Mouse (Mus musculus): ENCODE results near the gene 1190005I06Rik. TPM values are rescaled to one million over a fixed set of nuclear protein-coding genes. Genes with fewer than 3 reads are reported as not detected.
"Not testable (repeated sequence)": the region's sequence is repeated elsewhere in the genome, so short reads cannot be mapped to it uniquely, and the experiment has no call there.

The 1190005I06Rik gene
- polyA plus RNA-seq, 1 experiment from 2014 or later, result 11.8 TPM

- ATAC-seq (ENCODE audit: insufficient number of reproducible peaks, insufficient read depth, low FRiP score, low TSS enrichment), result no peak
- H3K36me3 ChIP-seq, result no peaks in the 10 kb centered on the region
- no peak overlapping the region for H3K4me3 ChIP-seq
- H3K27ac ChIP-seq, result no peak overlapping the region
- H3K4me2 ChIP-seq (replicated peaks), result no peak overlapping the region
- 79% methylated on average over 10 of the region's 10 CpGs for WGBS
- H3K4me1 ChIP-seq, result peaks cover 15% of the 10 kb centered on the region; the same call in 1 of the 2 replicates
- no peak overlapping the region for H3K9ac ChIP-seq
- no peaks in the 10 kb centered on the region for H3K27me3 ChIP-seq
- no peaks in the 10 kb centered on the region for H3K9me3 ChIP-seq
Observed at GRCm38 (mm10) chr8:120681113-120681512, 33.7 kb upstream of the 1190005I06Rik start.

GRCm38 (mm10) chr8:120680405-120680804 is 33.0 kb upstream of the 1190005I06Rik start:
- H3K4me1 ChIP-seq; H3K27ac ChIP-seq; H3K9ac ChIP-seq; H3K36me3 ChIP-seq; ATAC-seq (ENCODE audit: insufficient number of reproducible peaks, insufficient read depth, low FRiP score, low TSS enrichment); H3K27me3 ChIP-seq; H3K9me3 ChIP-seq; H3K4me3 ChIP-seq; H3K4me2 ChIP-seq (replicated peaks): not testable (repeated sequence)
- WGBS, result 63% methylated on average over 7 of the region's 7 CpGs

- Histone ChIP-seq H3K4me1 (peaks cover 3% of the 10 kb centered on the region; the same call in 1 of the 2 replicates), H3K27ac (no peak overlapping the region), H3K4me3 (no peak overlapping the region), H3K9me3 (no peaks in the 10 kb centered on the region), H3K27me3 (no peaks in the 10 kb centered on the region), H3K4me2 (replicated peaks) (no peak overlapping the region), H3K9ac (no peak overlapping the region), H3K36me3 (peaks cover 5% of the 10 kb centered on the region; the same call in 1 of the 2 replicates)
- WGBS, result 70% methylated on average over 11 of the region's 11 CpGs
- ATAC-seq (ENCODE audit: insufficient number of reproducible peaks, insufficient read depth, low FRiP score, low TSS enrichment), result no peak
Observed at GRCm38 (mm10) chr8:120679629-120680387, 32.4 kb upstream of the 1190005I06Rik start.

- no peak overlapping the region for H3K4me3 ChIP-seq
- 12% methylated on average over 10 of the region's 10 CpGs for WGBS
- no peaks in the 10 kb centered on the region for H3K4me1 ChIP-seq
- ATAC-seq (ENCODE audit: insufficient number of reproducible peaks, insufficient read depth, low FRiP score, low TSS enrichment), result 0 out of 2 replicates have a peak, but pooled peaks have one; percentile 19
- H3K36me3 ChIP-seq, result peaks cover 13% of the 10 kb centered on the region
- no peak overlapping the region for H3K27ac ChIP-seq
- no peaks in the 10 kb centered on the region for H3K9me3 ChIP-seq
- no peak overlapping the region for H3K9ac ChIP-seq
- H3K4me2 ChIP-seq (replicated peaks), result no peak overlapping the region
- no peaks in the 10 kb centered on the region for H3K27me3 ChIP-seq
Observed at GRCm38 (mm10) chr8:120678447-120678846, 31.0 kb upstream of the 1190005I06Rik start.

GRCm38 (mm10) chr8:120675718-120676117 is 28.3 kb upstream of the 1190005I06Rik start:
- H3K4me3 ChIP-seq, result no peak overlapping the region
- peaks cover 41% of the 10 kb centered on the region for H3K36me3 ChIP-seq
- no peaks in the 10 kb centered on the region for H3K4me1 ChIP-seq
- no peaks in the 10 kb centered on the region for H3K27me3 ChIP-seq
- no peak for ATAC-seq (ENCODE audit: insufficient number of reproducible peaks, insufficient read depth, low FRiP score, low TSS enrichment)
- no peaks in the 10 kb centered on the region for H3K9me3 ChIP-seq
- 0 out of 2 replicates have a peak overlapping the region, but pooled peaks have one; percentile 6 for H3K27ac ChIP-seq
- 70% methylated on average over 8 of the region's 8 CpGs for WGBS
- H3K4me2 ChIP-seq (replicated peaks), result no peak overlapping the region
- H3K9ac ChIP-seq, result no peak overlapping the region

GRCm38 (mm10) chr8:120673298-120673697 is 25.9 kb upstream of the 1190005I06Rik start:
- Histone ChIP-seq H3K36me3 (peaks cover 50% of the 10 kb centered on the region), H3K9ac (no peak overlapping the region), H3K4me3 (no peak overlapping the region), H3K4me2 (replicated peaks) (no peak overlapping the region), H3K27ac (no peak overlapping the region), H3K27me3 (no peaks in the 10 kb centered on the region), H3K4me1 (no peaks in the 10 kb centered on the region), H3K9me3 (no peaks in the 10 kb centered on the region)
- no peak for ATAC-seq (ENCODE audit: insufficient number of reproducible peaks, insufficient read depth, low FRiP score, low TSS enrichment)
- 94% methylated on average over 7 of the region's 7 CpGs for WGBS

GRCm38 (mm10) chr8:120672626-120673229 is 25.3 kb upstream of the 1190005I06Rik start:
- Histone ChIP-seq H3K9ac (no peak overlapping the region), H3K36me3 (peaks cover 50% of the 10 kb centered on the region), H3K4me1 (no peaks in the 10 kb centered on the region), H3K27me3 (no peaks in the 10 kb centered on the region), H3K4me3 (no peak overlapping the region), H3K4me2 (replicated peaks) (no peak overlapping the region), H3K27ac (no peak overlapping the region), H3K9me3 (no peaks in the 10 kb centered on the region)
- 88% methylated on average over 16 of the region's 16 CpGs for WGBS
- ATAC-seq (ENCODE audit: insufficient number of reproducible peaks, insufficient read depth, low FRiP score, low TSS enrichment), result no peak

- Histone ChIP-seq H3K9me3 (no peaks in the 10 kb centered on the region), H3K27ac (no peak overlapping the region), H3K9ac (no peak overlapping the region), H3K4me1 (peaks cover 3% of the 10 kb centered on the region), H3K36me3 (peaks cover 50% of the 10 kb centered on the region), H3K27me3 (no peaks in the 10 kb centered on the region), H3K4me2 (replicated peaks) (no peak overlapping the region), H3K4me3 (no peak overlapping the region)
- WGBS, result 35% methylated on average over 6 of the region's 6 CpGs
- ATAC-seq (ENCODE audit: insufficient number of reproducible peaks, insufficient read depth, low FRiP score, low TSS enrichment), result no peak
Observed at GRCm38 (mm10) chr8:120671775-120672174, 24.3 kb upstream of the 1190005I06Rik start.

- Histone ChIP-seq H3K4me1 (peaks cover 22% of the 10 kb centered on the region), H3K36me3 (peaks cover 44% of the 10 kb centered on the region), H3K4me3 (peak within 1 kb of the TSS; percentile 99), H3K9ac (peak within 1 kb of the TSS; percentile 98), H3K27ac (peak within 1 kb of the TSS; percentile 87), H3K9me3 (no peaks in the 10 kb centered on the region), H3K27me3 (no peaks in the 10 kb centered on the region), H3K4me2 (replicated peaks) (peak within 1 kb of the TSS; percentile 82)
- no peak for ATAC-seq (ENCODE audit: insufficient number of reproducible peaks, insufficient read depth, low FRiP score, low TSS enrichment)
- WGBS, result 2% methylated on average over 51 of the region's 51 CpGs
Observed at GRCm38 (mm10) chr8:120668374-120668905, 21.0 kb upstream of the 1190005I06Rik start, which contains the start of gene Emc8. TSS of gene Emc8 (minus strand) at chr8:120668573.

- peaks cover 37% of the 10 kb centered on the region for H3K36me3 ChIP-seq
- under 1% methylated on average over 105 of the region's 105 CpGs for WGBS
Observed at GRCm38 (mm10) chr8:120667561-120668373, 20.3 kb upstream of the 1190005I06Rik start, which contains the start of the genes Gm27021 and Cox4i1. TSS of gene Gm27021 (minus strand) at chr8:120668079. TSS of gene Cox4i1 (plus strand) at chr8:120668222.

GRCm38 (mm10) chr8:120666807-120667470 is 19.5 kb upstream of the 1190005I06Rik start:
- Histone ChIP-seq H3K27me3 (no peaks in the 10 kb centered on the region), H3K4me3 (peak overlapping the region; percentile 99), H3K4me2 (replicated peaks) (peak overlapping the region; percentile 82), H3K4me1 (peaks cover 22% of the 10 kb centered on the region), H3K9me3 (no peaks in the 10 kb centered on the region), H3K36me3 (peaks cover 29% of the 10 kb centered on the region), H3K9ac (peak overlapping the region; percentile 98), H3K27ac (peak overlapping the region; percentile 87)
- WGBS, result under 1% methylated on average over 17 of the region's 17 CpGs
- ATAC-seq (ENCODE audit: insufficient number of reproducible peaks, insufficient read depth, low FRiP score, low TSS enrichment), result no peak

More at GRCm38 (mm10) chr8:120667561-120668373, 20.3 kb upstream of the 1190005I06Rik start, which contains the start of the genes Gm27021 and Cox4i1:
- ATAC-seq (ENCODE audit: insufficient number of reproducible peaks, insufficient read depth, low FRiP score, low TSS enrichment), result peak; percentile 85
- peaks cover 22% of the 10 kb centered on the region for H3K4me1 ChIP-seq
- no peaks in the 10 kb centered on the region for H3K27me3 ChIP-seq
- peak within 1 kb of the TSS; percentile 98 for H3K9ac ChIP-seq
- H3K9me3 ChIP-seq, result no peaks in the 10 kb centered on the region
- peak within 1 kb of the TSS; percentile 87 for H3K27ac ChIP-seq
- H3K4me3 ChIP-seq, result peak within 1 kb of the TSS; percentile 99
- peak within 1 kb of the TSS; percentile 82 for H3K4me2 ChIP-seq (replicated peaks)
